Mouse (Mus musculus): Measurements from ENCODE around the gene Slc7a11.

Gene Slc7a11

DNA sequence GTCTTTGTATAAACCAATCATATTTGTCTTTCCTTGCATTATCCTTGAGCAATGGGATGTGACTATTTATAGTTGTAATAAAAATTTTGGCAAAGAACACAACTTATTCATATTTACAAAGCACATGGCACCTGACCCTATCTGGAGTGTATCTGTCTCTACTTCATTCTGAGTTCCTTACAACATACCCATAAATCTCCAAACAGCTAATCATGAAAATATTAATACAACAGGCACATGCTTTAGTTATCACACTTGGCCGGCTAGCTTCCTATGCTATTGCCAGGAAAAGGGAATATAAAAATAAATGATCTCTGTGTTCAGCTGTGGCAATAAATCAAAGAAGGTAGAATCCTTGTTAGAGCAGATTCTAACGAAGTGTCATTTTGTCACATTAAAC, 257.5 kb downstream of the Slc7a11 start:
- DNase-seq (ENCODE audit: low spot score), result no peak

DNA sequence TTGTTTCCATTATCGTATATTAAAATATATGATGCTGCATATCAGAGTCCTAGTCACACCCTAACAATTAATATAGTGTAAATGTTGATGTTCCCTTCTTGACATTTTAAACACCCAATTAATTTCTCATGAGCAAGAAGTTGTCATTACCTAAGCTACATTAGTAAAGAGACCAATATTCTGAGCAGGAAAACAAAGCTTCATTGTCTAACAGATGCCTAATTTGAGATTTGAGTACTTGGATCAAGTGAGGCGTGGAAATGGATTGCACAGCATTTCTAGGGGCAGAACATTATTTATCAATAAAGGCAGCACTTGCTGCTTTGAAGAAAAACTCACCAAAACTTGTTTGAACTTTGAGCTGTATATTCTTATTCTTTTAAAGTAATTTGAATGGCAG, 282.7 kb downstream of the Slc7a11 start:
- DNase-seq (ENCODE audit: low spot score), result no peak

DNA sequence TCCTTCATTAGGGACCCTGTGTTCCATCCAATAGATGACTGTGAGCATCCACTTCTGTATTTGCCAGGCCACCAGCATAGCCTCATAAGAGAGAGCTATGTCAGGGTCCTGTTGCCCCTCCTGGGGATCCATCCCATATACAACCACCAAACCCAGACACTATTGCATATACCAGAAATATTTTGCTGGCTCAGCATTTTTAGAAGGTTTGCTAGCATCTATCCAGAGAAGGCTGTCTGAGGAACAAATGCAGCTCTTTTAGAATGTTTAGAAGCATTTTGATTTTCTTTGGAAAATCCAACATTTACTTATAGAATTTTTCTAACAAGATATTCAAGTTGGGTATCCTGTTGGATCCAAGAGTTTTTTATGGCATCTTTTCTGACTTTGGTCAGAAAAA, 299.3 kb downstream of the Slc7a11 start:
- no peak for DNase-seq (ENCODE audit: low spot score)

DNA sequence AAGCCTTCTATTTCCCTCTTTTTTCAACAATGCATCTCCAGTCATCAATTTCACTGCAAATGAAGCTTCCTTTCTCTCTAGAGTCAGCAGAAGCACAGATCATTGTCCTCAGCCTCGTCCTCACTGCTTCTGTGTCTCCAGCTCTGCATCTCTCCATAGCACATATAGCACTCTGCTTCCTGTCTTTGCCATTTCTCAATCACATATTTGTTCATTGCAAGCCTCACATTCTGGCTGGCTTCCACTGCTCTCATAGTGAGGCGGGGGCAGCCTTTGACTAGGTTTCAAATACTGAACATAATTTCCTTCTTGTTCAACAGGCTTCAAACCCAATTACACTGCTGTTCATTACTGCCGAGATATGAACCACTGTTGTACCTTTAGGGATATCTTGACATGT, 305.1 kb downstream of the Slc7a11 start:
- DNase-seq (ENCODE audit: low spot score), result no peak

DNA sequence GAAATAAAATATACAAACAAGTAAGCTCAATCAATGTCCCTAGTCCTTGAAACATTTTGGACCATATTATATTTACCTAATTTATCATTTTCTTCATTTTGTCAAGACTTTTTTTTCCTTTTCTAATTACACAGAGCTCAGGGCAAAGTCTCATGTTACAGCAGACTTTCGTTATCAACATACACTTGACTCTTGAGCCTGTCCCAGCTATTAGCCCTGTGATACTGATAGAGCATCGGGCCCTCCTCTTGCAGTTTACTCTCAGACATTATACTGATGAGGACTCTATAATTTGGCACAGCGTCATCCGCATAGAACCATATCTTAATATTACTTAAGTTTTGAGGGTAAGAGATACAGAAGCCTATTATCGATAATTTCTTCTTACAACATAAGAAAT, 311.2 kb downstream of the Slc7a11 start:
- no peak for DNase-seq (ENCODE audit: low spot score)

DNA sequence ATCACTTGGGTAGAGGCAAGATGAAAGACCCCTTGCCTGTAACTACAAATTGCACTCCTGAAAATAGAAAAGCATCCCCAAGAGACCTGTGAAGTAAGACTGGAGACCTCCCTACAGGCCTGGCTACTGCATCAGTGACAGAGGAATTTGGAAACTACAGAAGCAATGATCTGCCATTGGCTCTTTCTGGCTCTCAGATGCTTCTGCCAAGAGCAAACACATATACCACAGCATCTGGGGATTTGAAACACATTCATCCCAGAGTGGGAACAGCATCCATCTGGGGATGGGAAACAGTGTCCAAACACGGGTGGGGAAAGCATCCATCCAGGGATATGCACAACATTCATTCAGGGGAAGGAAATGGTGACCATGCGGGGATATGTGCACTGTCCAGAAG, 313.1 kb downstream of the Slc7a11 start:
- no peak for DNase-seq (ENCODE audit: low spot score)

DNA sequence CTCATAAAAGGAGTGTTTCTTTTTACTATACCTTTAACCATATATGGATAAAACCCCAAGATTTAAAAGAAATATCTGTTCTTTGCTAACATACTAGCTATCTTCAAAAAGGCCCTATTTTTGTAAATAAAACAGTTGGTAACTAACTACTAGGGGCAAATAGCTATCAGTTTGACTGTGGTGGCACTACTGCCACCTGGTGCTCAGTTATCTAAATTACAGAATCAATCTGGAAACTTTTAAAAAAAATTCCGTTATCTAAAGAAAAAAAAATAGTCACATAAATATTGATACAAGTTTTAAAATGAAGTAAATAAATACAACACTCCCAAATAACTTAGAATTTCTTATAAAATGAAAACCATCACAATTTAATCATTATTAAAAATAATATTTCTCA, 322.4 kb downstream of the Slc7a11 start:
- DNase-seq (ENCODE audit: low spot score), result no peak

DNA sequence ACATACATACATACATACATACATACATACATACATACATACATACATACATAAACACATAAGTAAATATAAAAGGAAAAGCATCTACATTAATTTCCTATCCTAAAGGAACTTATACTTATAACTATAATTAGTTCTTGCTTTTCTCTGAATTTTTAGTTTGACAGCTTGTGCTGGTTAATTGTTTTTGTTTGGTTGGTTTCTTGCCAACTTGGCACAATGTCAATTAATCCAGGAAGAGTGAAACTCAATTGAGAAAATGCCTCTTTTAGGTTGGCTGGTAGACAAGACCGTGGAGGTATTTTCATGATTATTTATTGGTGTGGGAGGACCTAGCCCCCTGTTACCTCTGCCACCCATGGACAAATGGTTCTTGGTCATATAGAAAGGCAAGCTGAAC, 327.1 kb downstream of the Slc7a11 start:
- no peak for DNase-seq (ENCODE audit: low spot score)

DNA sequence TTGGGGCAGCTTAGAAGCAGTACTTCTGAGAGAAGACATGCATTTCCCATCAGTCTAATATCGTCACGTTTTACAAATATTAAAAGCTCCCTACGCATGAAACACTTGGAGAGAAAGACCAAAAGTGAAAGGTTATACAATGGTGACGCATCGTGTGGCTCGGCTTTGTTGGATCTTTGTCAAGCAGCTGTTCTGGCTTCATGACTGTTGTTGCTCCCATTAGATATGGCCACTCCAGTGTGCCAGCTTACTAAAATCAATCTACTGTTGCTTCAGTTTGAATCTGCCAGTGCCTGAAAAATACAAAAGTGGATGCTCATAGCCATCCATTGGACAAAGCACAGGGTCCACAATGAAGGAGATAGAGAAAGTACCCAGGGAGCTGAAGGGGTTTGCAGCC, 337.9 kb downstream of the Slc7a11 start:
- DNase-seq (ENCODE audit: low spot score), result no peak

DNA sequence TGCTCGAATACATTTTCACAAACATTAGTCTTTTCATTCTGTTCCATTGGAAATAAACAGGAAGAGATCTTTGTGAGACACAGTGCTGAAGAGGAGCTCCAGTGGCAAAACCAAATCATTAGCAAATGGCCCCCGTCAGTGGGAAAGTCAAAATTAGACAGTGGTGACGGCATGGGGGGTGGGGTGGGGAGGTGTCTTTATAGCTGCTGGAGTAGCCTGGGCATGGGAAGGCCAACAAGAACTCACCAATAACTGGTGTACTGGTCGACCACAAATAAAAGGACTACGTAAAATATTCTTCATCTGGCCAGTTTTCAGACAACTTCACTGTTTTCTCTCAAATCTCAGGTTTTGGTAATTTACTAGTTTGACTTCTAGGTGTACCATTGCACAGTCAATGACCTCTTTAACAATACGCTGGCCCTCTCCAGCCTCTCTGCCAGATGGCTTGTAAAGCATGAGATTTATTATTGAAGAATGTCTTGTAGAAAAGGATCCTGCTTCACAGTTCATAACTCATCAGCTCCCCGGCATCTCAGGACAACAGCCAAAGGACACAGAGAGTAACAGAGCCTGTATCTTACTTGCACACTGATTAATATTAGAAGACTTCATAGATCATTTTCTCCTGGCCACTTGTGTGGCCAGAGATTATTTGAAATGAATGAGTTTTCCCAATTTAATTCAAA, 348.9 kb downstream of the Slc7a11 start:
- DNase-seq (ENCODE audit: low spot score), result no peak

DNA sequence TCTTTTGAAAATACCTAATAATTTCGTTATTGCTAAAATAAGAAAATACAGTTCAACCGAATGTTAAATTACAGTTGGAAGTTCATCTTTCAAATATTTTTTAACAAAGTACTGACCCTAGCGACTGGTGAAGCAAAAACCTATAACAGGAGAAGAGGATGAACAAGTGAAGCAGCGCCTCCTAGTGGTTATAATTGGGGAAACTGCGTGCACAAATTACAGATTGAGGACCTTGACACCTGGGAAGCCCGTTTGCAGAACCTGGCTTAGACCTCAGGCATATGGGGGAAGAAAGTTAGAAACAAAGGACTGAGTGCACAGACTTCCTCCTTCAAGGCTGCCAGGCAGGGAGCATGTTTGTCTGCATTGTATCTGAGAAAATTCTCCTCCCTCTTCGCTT, 366.4 kb downstream of the Slc7a11 start:
- peak; percentile 71 for DNase-seq (ENCODE audit: low spot score)

DNA sequence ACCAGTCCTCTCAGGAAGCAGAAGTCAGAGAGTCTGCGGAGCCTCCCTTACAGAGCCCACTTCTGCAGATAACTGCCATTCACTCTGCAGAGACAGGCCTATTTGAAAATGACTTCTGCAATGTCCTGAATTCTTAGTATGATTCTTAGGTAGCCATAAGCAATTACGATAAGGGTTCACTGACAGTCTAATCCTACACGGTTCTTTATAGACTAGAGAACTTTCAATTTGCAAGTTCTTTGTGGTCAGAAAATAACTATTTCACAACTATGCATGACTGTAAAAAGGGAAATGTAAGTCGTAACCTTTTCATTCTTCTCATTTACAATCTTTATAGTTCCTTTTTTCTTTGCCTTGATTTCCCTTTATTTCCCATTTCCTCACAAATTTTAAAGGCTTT, 380.0 kb downstream of the Slc7a11 start:
- DNase-seq (ENCODE audit: low spot score), result no peak

DNA sequence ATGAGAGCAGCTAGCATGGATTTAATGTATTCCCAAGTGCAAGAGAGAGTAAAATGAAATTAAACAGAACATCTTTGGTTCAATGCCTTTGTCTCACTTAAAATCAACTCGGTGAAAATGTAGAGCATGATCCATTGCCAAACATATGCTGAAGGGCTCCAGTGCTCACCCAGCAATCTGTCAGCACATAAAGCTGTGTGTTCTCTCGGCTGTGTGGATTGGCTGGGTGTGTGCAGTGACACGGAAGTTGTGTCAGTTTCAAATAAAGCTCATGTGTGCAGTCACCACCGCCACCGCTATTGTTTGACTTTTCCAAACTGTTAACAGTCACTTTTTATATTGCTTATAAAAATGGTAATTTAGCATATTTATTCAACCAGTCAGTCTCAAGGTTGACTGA, 398.7 kb downstream of the Slc7a11 start:
- DNase-seq (ENCODE audit: low spot score), result no peak

DNA sequence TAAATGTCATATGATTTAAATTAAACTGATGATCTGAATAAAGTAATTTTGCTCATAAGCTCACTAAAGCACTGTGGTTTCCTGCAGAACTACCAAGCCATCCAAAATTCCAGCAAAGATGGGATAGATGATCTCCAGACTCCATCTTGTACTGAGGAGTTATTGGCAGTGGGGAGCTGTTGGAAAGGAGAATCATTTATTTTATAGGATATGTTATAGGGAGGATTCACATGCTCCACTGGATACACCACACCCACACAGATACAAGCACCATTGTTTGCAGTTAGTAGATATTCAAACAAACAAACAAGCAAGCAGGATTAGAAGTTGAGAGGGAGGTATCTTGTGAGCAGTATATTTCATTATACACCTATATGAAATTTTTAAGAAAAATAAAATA, 399.3 kb downstream of the Slc7a11 start:
- no peak for DNase-seq (ENCODE audit: low spot score)

DNA sequence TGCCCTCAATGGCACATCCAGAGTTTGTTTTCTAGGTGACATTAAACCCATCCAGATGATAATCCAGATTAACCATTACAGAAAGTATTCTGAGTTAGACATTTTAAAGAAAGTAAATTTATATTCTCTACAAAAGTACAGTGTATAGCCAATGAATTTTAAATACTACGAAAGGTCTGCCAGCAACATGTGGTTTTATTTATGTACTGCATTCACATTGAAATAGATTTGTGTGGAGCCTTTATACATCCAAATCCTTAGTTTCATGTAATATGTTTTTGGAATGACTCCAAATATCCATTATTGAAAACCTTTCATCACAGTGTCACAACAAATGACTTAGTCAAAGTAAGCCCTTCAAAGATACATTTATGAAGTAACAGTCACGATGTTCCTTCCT, 402.3 kb downstream of the Slc7a11 start:
- DNase-seq (ENCODE audit: low spot score), result no peak

DNA sequence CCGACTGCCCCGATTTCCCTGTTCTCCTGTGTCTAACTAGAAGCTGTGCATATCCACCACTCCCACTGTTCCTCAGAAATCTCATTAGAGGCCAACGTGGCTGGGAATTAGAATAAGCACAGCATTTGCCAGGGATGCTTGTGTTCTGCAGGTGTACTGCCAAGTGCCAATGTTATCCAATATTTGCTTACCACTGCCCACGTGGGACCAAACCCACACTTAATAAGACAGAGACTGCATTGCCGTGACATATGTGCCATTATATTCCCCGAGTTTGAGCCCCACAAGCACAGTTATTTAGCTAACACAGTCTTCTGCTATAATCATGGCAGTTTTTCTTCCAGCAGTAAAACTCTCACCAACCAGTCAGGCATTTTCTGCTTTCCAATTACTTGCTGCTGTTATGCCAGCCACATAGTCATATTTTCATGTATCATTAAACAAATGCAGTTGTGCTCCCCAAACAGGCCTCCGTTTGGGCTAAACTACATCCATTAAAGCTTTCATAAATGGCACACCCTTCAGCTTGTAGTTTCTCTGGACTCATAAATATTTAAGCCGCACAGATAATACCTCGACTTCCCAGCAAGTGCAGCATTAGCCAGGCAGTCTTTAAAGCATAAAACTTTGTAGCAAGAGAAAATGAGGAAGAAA, 407.4 kb downstream of the Slc7a11 start:
- no peak for DNase-seq (ENCODE audit: low spot score)

DNA sequence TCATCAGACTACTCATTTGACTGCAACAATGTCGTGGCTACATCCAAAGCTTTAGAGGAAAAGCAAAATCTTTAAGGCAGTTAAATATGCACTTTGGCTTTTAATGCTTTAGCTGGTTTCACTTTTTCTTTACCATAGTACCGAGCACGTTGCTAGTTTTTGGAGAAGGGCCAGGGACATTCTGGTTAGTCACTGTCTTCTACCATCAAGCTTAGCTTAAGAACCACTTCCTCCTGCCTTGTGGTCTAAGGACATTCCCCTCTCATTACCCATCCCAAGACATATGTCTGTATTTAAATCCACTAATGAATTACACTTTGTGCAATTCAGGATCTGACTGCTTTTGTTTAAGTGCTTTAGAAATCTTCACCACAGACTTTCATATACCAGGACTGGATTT, 410.1 kb downstream of the Slc7a11 start:
- no peak for DNase-seq (ENCODE audit: low spot score)

DNA sequence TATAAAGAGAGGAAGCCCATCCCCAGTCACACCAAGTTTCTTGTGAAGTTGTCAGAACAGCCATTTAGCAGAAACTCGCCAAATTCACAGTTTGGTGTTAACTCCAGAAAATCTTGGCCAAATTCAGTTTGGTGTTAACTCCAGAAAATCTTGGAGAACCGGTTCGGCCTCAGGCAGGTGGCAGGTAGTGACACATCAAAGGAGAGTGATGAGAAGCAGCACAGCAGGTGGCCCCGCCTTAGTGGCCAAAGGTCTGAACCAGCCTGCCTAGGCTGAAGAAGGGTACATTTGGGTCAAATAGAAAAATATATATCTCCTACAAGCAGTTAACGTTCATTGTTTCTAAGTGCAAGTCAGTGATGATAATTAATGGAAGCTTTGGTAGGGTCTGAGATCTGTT, 417.4 kb downstream of the Slc7a11 start:
- no peak for DNase-seq (ENCODE audit: low spot score)

DNA sequence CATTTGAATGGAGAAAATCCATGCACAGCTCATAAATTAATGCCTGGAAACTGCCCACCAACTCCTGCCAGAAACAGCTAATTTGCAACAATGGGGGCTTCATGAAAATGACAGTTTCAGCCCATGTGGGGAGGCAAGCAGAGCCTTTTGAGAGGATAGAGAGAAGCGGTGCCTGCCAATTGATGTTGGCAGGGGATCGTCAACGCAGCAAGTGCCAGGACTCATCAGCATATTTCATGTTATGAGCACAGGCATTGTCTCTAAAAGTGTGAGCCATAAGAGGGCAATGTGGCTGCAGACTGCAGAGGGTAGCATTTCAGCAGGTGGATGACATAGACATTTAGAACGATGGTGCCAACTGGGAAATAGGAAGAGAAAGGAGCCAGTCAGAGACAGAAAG, 429.0 kb downstream of the Slc7a11 start:
- DNase-seq (ENCODE audit: low spot score), result no peak

DNA sequence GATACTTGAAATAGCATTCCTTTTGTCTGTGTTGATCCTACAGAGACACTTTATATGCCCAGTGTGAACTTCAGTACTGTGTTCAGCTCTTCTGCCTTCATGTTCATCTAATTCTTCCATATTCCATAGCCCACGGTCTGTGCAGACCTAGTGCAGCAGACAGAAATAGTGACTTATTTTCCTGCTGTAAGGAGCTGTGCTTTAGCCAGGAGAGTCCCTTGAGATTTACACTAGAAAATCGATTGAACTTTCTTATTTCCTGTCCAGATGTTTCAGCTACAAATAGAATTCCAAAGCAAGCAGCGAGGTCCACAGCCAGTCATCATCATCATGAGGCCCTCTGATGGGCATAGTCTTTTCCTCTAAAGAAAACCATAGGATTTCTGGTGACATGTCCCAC, 431.4 kb downstream of the Slc7a11 start:
- DNase-seq (ENCODE audit: low spot score), result no peak

DNA sequence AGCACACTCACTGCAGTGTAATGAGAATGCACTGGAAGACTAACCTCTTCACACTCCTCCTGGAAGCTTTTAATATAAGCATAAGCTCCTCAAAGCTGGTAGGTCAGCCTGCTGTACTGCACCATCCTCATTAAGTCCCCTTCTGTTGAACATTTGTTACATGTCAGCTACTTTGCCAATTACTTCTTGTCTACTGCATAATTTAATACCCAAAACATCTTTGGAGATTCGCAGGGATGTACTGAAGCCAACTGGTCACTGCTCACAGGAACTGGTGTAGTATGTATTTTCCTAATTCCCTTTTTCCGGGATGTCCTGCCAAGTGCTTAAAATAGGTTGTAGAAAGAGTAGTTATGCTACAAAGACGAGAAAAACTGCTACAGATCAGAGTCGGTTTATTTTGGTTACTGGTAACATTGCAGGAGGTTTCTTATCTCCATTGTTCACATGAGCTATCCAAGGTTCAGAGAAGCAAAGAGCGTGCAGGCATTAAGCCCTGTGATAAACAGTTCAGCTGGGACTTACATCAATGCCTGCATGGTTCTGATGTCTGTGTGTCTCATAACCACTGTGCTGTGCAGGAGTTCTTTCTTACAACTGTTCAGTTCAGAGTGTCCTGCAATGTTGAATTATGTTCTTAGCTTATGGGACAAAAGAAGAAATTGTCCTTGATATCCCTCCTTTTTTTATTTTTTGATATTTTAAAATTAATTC, 439.3 kb downstream of the Slc7a11 start:
- DNase-seq (ENCODE audit: low spot score), result no peak

DNA sequence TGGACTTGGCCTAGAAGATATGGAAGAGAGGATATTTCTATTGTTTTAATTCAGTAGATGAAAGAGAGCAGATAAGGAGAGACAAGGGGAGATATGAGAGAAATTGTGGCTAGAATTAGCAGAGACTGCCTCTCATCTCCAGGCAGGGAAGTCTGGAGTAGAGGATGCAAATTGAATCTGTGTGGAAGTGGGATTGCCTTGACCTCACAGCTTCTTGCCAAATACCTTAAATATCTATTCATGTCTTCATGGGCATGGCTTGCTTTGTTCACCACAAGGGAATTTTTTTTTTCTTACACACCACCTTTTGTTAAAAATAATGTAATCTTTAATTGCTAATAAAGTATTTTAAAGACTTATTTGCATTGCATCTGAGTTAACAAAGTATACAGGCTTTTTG, 441.3 kb downstream of the Slc7a11 start:
- no peak for DNase-seq (ENCODE audit: low spot score)

DNA sequence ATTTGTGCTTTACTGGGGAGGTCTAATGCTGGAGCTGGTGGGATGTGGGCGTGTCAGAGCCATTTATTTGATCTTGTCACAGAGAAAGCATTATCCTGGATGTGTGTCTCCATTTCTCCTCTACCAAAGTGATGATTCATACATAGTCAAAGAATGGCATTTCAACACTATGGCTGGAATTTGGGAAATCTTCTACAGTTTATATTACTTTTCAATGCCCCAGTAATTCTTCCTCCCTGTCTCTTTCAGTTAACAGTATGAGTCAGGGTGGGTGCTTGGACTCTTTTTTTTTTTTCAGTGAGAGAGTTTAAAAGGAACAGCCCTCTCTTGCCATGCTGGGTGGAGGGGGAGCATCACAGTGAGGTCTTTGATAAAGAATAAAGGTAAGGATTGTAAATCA, 441.8 kb downstream of the Slc7a11 start:
- DNase-seq (ENCODE audit: low spot score), result no peak

DNA sequence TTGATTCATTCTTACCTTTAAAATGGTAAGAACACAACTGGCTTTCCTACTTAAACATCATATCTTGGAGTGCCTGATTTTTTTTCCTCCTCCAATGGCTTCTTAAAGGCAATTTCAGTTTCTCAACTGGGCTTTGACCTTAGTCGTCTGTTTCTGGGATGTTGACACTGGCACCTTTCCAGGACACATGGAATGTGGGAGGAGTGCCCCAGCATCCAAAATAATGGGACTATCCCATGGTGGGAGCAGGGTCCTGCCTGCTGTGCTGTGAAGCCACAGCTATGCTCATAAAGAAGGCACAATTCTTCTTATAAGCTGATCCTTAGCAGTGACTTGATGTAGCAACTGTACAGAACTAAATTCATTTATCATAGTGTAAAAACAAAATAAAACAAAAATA, 450.5 kb downstream of the Slc7a11 start:
- DNase-seq (ENCODE audit: low spot score), result no peak
